Mouse (Mus musculus) layer of hippocampus, adult 11-12 months (tissue): ENCODE data around the gene Plpp3.
"Not testable (repeated sequence)": the region's sequence is repeated elsewhere in the genome, so short reads cannot be mapped to it uniquely, and the experiment has no call there.

Experiments
- DNase-seq: peaks from one replicate; pipeline ENCODE4 v3.0.0; 2022; ENCODE audit warnings: low spot score

Plpp3 gene

GRCm38 (mm10) chr4:105260893-105261769 is 104.0 kb downstream of the Plpp3 start:
- no peak for DNase-seq

DNA sequence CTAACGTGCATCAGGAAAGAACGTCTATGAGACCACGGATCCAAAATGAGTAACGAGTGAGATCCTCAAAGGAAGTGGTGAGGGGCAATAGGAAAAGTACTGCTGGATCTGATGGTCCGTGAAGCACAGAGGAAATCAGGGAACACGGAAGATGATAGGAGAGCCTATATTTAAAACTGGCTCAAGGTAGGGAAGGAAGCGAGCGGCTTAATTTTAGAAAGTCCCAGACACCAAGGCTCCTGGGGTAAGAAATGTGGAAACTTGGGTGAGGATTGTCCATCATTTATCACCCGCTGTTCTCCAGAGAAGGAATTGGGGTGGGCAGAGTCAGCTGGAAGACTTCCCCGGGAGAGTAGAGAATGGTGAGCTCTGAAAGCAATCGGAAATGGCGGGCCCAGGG is 105.2 kb downstream of the Plpp3 start:
- no peak for DNase-seq

- no peak for DNase-seq
Observed at GRCm38 (mm10) chr4:105263600-105263999, 106.5 kb downstream of the Plpp3 start.

DNA sequence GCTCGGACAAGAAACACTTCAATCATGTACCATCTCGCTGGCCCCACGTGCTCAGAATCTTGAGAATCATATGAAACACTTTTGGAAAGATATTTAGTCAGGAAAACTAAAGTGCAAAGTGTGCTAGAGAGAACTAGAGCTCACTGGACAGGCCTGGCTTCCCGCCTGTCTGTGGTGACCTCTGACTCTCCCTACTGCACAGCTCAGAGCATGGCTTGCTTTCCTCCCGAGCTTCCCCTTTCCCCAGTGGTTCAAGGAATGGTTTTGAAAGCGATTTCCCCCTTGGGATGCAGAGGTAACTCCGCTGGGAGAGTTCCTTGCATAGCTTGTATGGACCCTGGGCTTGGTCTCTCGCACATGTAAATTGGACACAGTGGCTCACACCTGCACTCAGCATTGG is 107.9 kb downstream of the Plpp3 start:
- DNase-seq = no peak

DNA sequence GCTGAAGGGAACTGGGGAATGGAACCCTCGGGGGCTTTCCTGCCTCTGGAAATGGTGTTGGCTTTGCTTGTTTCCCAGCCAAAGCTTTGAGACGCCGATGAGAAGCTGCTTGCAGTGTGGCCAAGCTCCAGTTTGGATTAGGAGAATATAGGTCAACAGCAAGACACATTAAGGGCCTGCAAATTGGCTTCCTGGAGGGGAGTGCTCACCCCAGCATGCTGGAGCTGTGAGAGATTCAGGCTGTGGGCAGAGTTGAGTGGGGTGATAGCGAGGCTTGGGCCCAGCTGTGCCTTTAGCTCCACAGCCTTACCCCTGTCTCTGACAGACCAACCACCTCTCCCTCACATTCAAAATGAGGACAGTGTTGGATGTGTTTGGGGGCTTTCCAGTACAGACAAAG is 108.5 kb downstream of the Plpp3 start:
- no peak for DNase-seq

DNA sequence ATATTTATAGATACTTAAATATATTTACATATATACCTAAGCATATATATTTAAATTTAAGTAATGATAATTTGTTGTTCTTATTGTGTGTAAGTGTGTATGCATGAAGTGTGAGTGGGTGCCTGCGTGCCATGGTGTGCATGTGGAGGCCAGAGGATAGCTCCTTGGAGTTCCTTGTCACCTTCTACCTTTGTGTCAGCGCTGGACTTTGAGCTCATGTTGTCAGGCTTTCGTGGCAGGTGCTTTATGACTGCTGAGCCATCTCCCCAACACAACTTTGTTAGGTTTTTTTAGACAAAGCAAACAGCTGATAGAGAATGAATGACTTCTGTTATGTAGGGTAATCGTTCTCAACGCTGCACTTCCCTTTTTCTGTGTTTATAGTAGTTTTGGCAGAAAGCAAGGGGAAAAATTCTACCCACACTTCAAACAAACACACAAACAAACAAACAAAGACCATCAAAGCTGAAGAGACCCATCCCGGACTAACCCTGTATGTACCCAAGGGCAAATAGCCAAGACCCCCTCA is 111.1 kb downstream of the Plpp3 start:
- no peak for DNase-seq

- not testable (repeated sequence) for DNase-seq
Observed at GRCm38 (mm10) chr4:105269398-105269797, 112.3 kb downstream of the Plpp3 start.

DNA sequence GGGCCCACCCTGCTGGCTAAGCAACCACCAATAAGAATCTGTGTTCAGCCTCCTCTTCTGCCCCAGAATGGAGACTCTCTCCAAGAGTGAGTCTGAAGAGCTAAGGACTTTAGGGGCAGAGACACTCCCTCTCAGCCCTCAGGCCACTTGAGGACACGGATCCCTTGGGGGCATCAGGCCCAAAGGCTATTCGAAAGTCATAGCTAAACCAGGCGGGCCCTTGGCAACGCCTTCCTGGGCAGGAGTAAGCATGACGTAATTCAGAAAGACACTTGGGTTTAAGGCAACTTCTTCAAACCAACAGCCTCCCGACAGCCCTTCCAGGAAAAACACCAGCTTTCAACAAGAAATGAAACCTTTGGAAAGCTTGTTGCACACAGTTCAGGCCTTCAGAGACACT is 114.0 kb downstream of the Plpp3 start:
- DNase-seq = no peak

DNA sequence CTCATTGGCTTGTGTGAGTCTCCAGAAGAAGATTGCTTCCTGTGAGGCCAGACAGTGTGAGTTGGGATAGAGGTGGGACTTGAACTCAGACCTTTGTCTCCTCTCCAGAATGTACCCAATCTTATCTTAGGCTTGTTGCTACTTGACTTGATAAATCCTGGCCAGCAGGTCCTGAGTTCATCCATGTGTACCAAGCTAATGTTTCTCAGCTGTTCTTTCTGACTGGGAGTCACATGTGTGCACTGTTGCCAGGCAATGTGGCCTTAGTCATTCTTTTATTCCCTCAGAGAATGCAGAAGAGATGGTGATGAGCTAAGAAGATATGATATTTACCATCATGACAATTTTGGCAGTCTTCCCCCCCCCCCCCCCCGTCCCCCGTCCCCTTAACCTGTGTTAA is 115.9 kb downstream of the Plpp3 start:
- DNase-seq = no peak

GRCm38 (mm10) chr4:105273486-105273885 is 116.3 kb downstream of the Plpp3 start:
- no peak for DNase-seq

- DNase-seq = no peak
Observed at GRCm38 (mm10) chr4:105275616-105276015, 118.5 kb downstream of the Plpp3 start.

DNA sequence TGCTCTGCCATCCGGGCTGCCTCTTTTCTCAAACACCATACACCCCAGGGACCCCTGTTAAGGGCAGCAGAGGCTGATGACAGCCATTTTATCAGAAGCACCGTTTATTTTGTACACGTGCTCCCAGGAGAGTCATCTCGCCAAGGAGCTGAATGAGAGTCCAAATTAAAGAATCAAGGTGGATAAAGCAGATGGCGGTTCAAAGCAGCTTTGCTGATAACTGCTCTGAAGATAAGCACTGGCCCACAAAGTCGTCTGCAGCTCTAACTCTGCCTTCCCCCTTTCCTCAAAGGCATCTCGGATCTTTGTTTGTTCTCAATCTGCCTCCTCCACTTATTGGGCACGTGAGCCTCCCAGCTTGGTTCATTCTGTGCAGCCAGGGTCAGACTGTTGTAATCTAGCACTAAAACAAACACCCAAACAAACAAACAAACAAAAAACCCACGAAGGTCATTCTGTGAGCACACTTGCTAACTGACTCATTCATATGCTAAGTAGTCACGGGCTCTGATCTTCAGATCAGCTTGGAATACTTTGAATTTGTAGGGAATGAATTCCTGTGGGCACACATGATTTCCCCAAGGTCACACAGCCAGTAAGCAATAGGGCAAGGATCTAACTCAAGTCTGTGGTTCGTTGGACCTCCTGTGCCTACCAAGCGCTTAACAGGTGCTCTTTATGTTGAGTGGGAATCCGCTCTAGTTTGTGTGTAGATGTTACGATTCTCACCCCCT is 119.1 kb downstream of the Plpp3 start:
- DNase-seq = no peak

DNA sequence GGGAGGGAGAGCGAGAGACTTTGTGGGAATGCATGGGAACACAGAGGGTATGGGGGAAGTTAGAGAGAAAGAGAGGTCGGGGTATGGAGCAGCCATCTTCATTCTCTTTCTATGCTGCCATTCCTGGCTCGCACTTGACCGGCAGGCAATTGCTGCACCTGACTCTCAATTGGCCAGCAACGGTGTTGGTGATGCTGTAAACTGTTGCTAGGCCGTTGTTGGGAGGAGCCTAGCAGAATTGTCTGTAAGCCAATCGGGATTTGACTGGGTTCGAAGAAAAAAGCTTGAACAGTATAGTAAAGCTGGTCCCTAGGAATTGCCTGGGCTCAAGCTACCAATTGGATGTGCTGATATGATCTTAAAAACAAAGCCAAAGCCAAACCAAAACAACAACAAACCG is 121.0 kb downstream of the Plpp3 start:
- DNase-seq = no peak

DNA sequence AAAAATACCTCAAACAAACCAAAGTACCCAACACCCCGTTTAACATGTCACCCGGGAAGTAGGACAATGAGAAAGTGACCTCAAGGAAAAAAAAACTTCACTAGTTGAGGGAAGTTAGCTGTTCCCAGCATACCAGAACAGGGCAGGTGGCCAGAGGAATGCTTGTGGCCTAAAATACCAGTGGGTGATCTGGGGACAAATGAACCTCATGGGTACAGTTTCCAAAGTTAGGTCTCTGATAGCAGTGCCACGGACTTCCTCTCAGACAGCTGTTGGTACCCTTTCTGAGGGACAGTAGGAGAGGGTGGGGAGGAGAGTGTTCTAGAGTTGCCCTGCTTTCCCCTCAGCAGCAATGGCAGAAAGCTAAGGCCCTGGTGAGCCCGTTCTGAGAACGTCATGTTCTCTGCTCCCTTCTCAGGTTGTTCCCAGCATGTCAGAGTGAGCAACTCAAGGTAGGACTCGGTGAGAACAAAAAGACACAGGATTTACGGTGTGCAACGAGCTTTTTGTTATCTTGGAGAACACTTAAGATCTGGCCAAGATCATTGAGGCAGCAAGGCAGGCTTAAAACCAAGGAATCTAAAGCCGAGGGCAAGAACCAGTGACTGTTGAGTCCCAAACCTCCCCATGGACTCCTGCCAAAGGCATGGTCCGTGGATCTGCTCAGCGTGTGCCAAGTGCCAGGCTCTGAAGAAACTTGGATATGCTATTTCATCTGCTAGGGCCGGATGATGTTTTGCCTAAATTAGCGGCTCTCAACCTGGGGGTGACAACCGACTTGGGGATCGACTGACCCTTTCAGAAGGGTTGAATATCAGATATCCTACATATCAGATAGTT is 121.6 kb downstream of the Plpp3 start:
- DNase-seq = no peak

DNA sequence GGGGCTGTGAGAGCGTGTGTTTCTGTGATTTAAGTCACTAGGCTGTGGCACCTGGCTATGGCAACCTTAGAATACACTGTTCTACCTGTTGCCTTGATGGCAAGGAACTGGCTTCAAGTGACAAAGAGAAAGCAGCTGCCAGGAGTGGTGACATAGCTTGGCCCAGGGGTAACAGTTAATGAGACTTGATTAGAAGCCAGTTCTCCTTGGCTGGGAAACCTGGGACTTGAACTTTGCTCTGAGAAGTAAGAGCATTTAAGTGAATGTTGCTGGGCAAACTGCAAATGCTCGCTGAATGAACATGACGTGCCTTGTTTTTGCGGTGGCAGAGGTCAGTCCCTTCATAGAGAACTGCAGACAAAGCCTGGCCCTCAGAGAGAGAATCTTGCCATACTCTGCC is 122.7 kb downstream of the Plpp3 start:
- no peak for DNase-seq

- no peak for DNase-seq
Observed at GRCm38 (mm10) chr4:105281751-105282231, 124.6 kb downstream of the Plpp3 start.
